Mouse (Mus musculus): ENCODE results near the gene Znrf1. TPM values are rescaled to one million over a fixed set of nuclear protein-coding genes. Genes with fewer than 3 reads are reported as not detected.

Znrf1 gene
- polyA plus RNA-seq, 1 experiment from 2014 or later = 14.0 TPM

GRCm38 (mm10) chr8:111528071-111528470 lies 7.8 kb upstream of the Znrf1 start:
- H3K4me3 ChIP-seq (replicated peaks; ENCODE audit: low read length) = no peak overlapping the region
- 72% methylated on average over 5 of the region's 5 CpGs for WGBS
- no peak overlapping the region for H3K9ac ChIP-seq (ENCODE audit: low read length)
- no peaks in the 10 kb centered on the region for H3K9me3 ChIP-seq (replicated peaks; ENCODE audit: control insufficient read depth, low read length)
- H3K27ac ChIP-seq (ENCODE audit: low read length) = no peak overlapping the region
- H3K4me2 ChIP-seq (ENCODE audit: low read depth, low read length) = no peak overlapping the region
- H3K36me3 ChIP-seq (ENCODE audit: control insufficient read depth, insufficient read depth, low read length) = no peaks in the 10 kb centered on the region
- no peaks in the 10 kb centered on the region for H3K27me3 ChIP-seq (ENCODE audit: control insufficient read depth, insufficient read depth, low read length)
- H3K4me1 ChIP-seq (ENCODE audit: control insufficient read depth, insufficient read depth, low read length) = no peaks in the 10 kb centered on the region
- no peak for ATAC-seq (ENCODE audit: insufficient read depth, low FRiP score)

DNA sequence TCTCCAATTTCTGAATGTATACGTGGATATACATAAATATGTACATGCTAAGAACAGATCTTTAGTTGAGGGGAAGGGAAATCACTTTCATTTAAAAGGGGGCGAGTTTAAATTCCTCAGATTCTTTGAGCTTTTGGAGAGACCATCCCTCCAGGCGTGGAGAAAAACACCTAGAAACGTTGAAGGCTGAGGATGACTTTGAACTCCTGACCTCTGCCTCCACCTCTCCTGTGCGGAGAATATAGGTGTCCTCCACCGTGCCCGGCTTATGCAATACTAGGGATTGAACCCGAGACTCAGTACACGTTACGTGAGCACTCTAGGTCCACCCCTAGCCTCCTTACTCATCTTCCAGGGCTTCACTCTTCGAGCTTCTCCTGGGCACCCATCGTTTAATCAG lies 4.7 kb upstream of the Znrf1 start:
- Histone ChIP-seq H3K4me2 (ENCODE audit: low read depth, low read length) (no peak overlapping the region), H3K36me3 (ENCODE audit: control insufficient read depth, insufficient read depth, low read length) (no peaks in the 10 kb centered on the region), H3K27ac (ENCODE audit: low read length) (no peak overlapping the region), H3K9me3 (replicated peaks; ENCODE audit: control insufficient read depth, low read length) (no peaks in the 10 kb centered on the region), H3K9ac (ENCODE audit: low read length) (no peak overlapping the region), H3K4me1 (ENCODE audit: control insufficient read depth, insufficient read depth, low read length) (no peaks in the 10 kb centered on the region), H3K4me3 (replicated peaks; ENCODE audit: low read length) (no peak overlapping the region), H3K27me3 (ENCODE audit: control insufficient read depth, insufficient read depth, low read length) (no peaks in the 10 kb centered on the region)
- ATAC-seq (ENCODE audit: insufficient read depth, low FRiP score) = no peak
- 65% methylated on average over 12 of the region's 12 CpGs for WGBS

- no peak for ATAC-seq (ENCODE audit: insufficient read depth, low FRiP score)
- no peaks in the 10 kb centered on the region for H3K4me1 ChIP-seq (ENCODE audit: control insufficient read depth, insufficient read depth, low read length)
- WGBS = 80% methylated on average over 17 of the region's 17 CpGs
Observed at GRCm38 (mm10) chr8:111531621-111532020, 4.3 kb upstream of the Znrf1 start.

GRCm38 (mm10) chr8:111533503-111533902 lies 2.4 kb upstream of the Znrf1 start:
- Histone ChIP-seq H3K4me3 (replicated peaks; ENCODE audit: low read length) (no peak overlapping the region), H3K36me3 (ENCODE audit: control insufficient read depth, insufficient read depth, low read length) (no peaks in the 10 kb centered on the region), H3K27ac (ENCODE audit: low read length) (no peak overlapping the region), H3K27me3 (ENCODE audit: control insufficient read depth, insufficient read depth, low read length) (no peaks in the 10 kb centered on the region), H3K4me2 (ENCODE audit: low read depth, low read length) (no peak overlapping the region), H3K9ac (ENCODE audit: low read length) (no peak overlapping the region), H3K9me3 (replicated peaks; ENCODE audit: control insufficient read depth, low read length) (no peaks in the 10 kb centered on the region), H3K4me1 (ENCODE audit: control insufficient read depth, insufficient read depth, low read length) (peaks cover 9% of the 10 kb centered on the region)
- ATAC-seq (ENCODE audit: insufficient read depth, low FRiP score) = no peak
- 68% methylated on average over 4 of the region's 4 CpGs for WGBS

More at GRCm38 (mm10) chr8:111531621-111532020, 4.3 kb upstream of the Znrf1 start:
- Histone ChIP-seq H3K27ac (ENCODE audit: low read length) (no peak overlapping the region), H3K36me3 (ENCODE audit: control insufficient read depth, insufficient read depth, low read length) (no peaks in the 10 kb centered on the region), H3K9ac (ENCODE audit: low read length) (no peak overlapping the region), H3K4me3 (replicated peaks; ENCODE audit: low read length) (no peak overlapping the region), H3K4me2 (ENCODE audit: low read depth, low read length) (no peak overlapping the region), H3K27me3 (ENCODE audit: control insufficient read depth, insufficient read depth, low read length) (no peaks in the 10 kb centered on the region), H3K9me3 (replicated peaks; ENCODE audit: control insufficient read depth, low read length) (no peaks in the 10 kb centered on the region)

DNA sequence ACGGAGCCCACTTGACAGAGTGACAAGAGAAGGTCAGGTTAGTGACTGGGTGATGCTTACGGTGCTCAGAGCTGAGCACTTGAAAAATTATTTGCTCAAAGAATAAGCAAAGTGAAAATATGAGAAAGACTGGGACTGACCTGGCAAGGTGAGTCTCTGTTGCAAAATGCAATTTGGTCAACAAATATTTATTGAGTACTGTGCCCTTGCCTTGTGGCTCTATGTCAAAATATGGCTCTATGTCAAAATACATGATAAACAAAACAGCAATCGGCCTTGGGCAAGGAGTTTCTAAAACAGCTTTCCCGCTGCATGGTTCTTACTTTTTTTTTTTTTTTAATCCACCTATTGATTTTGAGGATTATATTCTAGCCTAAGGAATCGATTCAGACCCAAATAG lies 406 bp upstream of the Znrf1 start:
- no peak for ATAC-seq (ENCODE audit: insufficient read depth, low FRiP score)
- no peaks in the 10 kb centered on the region for H3K27me3 ChIP-seq (ENCODE audit: control insufficient read depth, insufficient read depth, low read length)
- H3K27ac ChIP-seq (ENCODE audit: low read length) = no peak overlapping the region; the same call in 1 of the 2 replicates
- H3K36me3 ChIP-seq (ENCODE audit: control insufficient read depth, insufficient read depth, low read length) = no peaks in the 10 kb centered on the region
- H3K4me3 ChIP-seq (replicated peaks; ENCODE audit: low read length) = peak overlapping the region; percentile 96
- H3K9ac ChIP-seq (ENCODE audit: low read length) = no peak overlapping the region
- no peaks in the 10 kb centered on the region for H3K9me3 ChIP-seq (replicated peaks; ENCODE audit: control insufficient read depth, low read length)
- peak overlapping the region; percentile 58 for H3K4me2 ChIP-seq (ENCODE audit: low read depth, low read length)
- H3K4me1 ChIP-seq (ENCODE audit: control insufficient read depth, insufficient read depth, low read length) = peaks cover 23% of the 10 kb centered on the region
- WGBS = 33% methylated on average over 5 of the region's 5 CpGs

- H3K27ac ChIP-seq (ENCODE audit: low read length) = peak overlapping the region; percentile 93
- peak; percentile 30; the same call in 1 of the 2 replicates for ATAC-seq (ENCODE audit: insufficient read depth, low FRiP score)
- H3K9ac ChIP-seq (ENCODE audit: low read length) = peak overlapping the region; percentile 92
- H3K4me3 ChIP-seq (replicated peaks; ENCODE audit: low read length) = peak overlapping the region; percentile 96
- under 1% methylated on average over 64 of the region's 64 CpGs for WGBS
- H3K4me1 ChIP-seq (ENCODE audit: control insufficient read depth, insufficient read depth, low read length) = peaks cover 26% of the 10 kb centered on the region
- H3K36me3 ChIP-seq (ENCODE audit: control insufficient read depth, insufficient read depth, low read length) = no peaks in the 10 kb centered on the region
- peak overlapping the region; percentile 84 for H3K4me2 ChIP-seq (ENCODE audit: low read depth, low read length)
- no peaks in the 10 kb centered on the region for H3K9me3 ChIP-seq (replicated peaks; ENCODE audit: control insufficient read depth, low read length)
- no peaks in the 10 kb centered on the region for H3K27me3 ChIP-seq (ENCODE audit: control insufficient read depth, insufficient read depth, low read length)
Observed at GRCm38 (mm10) chr8:111536978-111537764, 1.3 kb downstream of the Znrf1 start.

GRCm38 (mm10) chr8:111537765-111538158 lies 1.9 kb downstream of the Znrf1 start:
- Histone ChIP-seq H3K4me2 (ENCODE audit: low read depth, low read length) (peak overlapping the region; percentile 84), H3K27me3 (ENCODE audit: control insufficient read depth, insufficient read depth, low read length) (no peaks in the 10 kb centered on the region), H3K4me1 (ENCODE audit: control insufficient read depth, insufficient read depth, low read length) (peaks cover 26% of the 10 kb centered on the region), H3K36me3 (ENCODE audit: control insufficient read depth, insufficient read depth, low read length) (no peaks in the 10 kb centered on the region), H3K27ac (ENCODE audit: low read length) (peak overlapping the region; percentile 93), H3K9me3 (replicated peaks; ENCODE audit: control insufficient read depth, low read length) (no peaks in the 10 kb centered on the region), H3K9ac (ENCODE audit: low read length) (peak overlapping the region; percentile 92), H3K4me3 (replicated peaks; ENCODE audit: low read length) (peak overlapping the region; percentile 96)
- 4% methylated on average over 8 of the region's 8 CpGs for WGBS
- ATAC-seq (ENCODE audit: insufficient read depth, low FRiP score) = no peak

- peaks cover 26% of the 10 kb centered on the region for H3K4me1 ChIP-seq (ENCODE audit: control insufficient read depth, insufficient read depth, low read length)
- ATAC-seq (ENCODE audit: insufficient read depth, low FRiP score) = no peak
- H3K9ac ChIP-seq (ENCODE audit: low read length) = peak overlapping the region; percentile 92
- H3K27ac ChIP-seq (ENCODE audit: low read length) = peak overlapping the region; percentile 93
- H3K4me3 ChIP-seq (replicated peaks; ENCODE audit: low read length) = peak overlapping the region; percentile 96
- 6% methylated on average over 2 of the region's 2 CpGs for WGBS
- peak overlapping the region; percentile 84 for H3K4me2 ChIP-seq (ENCODE audit: low read depth, low read length)
- H3K27me3 ChIP-seq (ENCODE audit: control insufficient read depth, insufficient read depth, low read length) = no peaks in the 10 kb centered on the region
- H3K9me3 ChIP-seq (replicated peaks; ENCODE audit: control insufficient read depth, low read length) = no peaks in the 10 kb centered on the region
- H3K36me3 ChIP-seq (ENCODE audit: control insufficient read depth, insufficient read depth, low read length) = no peaks in the 10 kb centered on the region
Observed at GRCm38 (mm10) chr8:111538194-111538593, 2.3 kb downstream of the Znrf1 start.

DNA sequence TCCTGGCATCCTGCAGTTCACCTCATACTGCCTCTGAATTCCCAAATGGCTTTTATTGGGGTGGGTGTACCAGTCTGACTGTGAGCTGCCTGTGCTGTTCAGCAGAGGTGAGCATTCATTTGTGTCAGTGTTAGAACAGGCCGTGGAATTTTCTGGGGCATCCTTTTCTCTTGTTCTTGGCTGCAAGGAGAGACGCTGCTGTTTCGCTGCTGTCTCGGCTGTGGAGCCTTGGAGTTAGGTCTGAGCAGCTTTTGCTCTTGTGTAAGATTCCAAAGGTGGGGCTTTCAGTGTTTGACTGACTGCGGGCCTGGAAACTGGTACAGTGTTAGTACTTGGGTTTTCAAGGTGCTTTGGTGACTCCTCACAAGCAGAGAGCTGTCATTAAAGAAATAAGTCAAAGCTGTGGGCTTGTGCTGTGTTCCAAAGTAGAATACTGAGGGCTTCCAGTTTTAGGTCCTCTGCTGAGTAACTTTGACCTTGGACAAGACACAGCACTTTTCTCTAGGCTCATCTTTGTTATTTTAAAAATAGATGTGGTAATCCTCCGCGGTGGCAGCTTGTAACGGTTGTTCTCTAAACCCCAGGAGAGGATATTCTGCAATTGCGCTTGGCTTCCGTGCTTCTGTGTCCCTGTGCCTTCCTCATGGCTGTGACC lies 3.7 kb downstream of the Znrf1 start:
- Histone ChIP-seq H3K9me3 (replicated peaks; ENCODE audit: control insufficient read depth, low read length) (no peaks in the 10 kb centered on the region), H3K27me3 (ENCODE audit: control insufficient read depth, insufficient read depth, low read length) (no peaks in the 10 kb centered on the region), H3K36me3 (ENCODE audit: control insufficient read depth, insufficient read depth, low read length) (no peaks in the 10 kb centered on the region), H3K27ac (ENCODE audit: low read length) (peak overlapping the region; percentile 3; the same call in 1 of the 2 replicates), H3K9ac (ENCODE audit: low read length) (0 out of 2 replicates have a peak overlapping the region, but pooled peaks have one; percentile 13), H3K4me1 (ENCODE audit: control insufficient read depth, insufficient read depth, low read length) (peaks cover 26% of the 10 kb centered on the region), H3K4me2 (ENCODE audit: low read depth, low read length) (peak overlapping the region; percentile 84), H3K4me3 (replicated peaks; ENCODE audit: low read length) (peak overlapping the region; percentile 11; the same call in 1 of the 2 replicates)
- no peak for ATAC-seq (ENCODE audit: insufficient read depth, low FRiP score)
- 60% methylated on average over 10 of the region's 10 CpGs for WGBS

Data from stomach, embryonic 16.5 days (tissue).